Mouse (Mus musculus) limb, embryonic 14.5 days (tissue): ENCODE measurements at regions not wholly inside any gene's neighbourhood (a gene's known extent, or its start where the extent isn't known, plus 50 kb on each side); places are given as distances from the start of the nearest gene placed in this dataset.
A peak's percentile ranks its signal among the peaks of the same experiment; 100 is the strongest.

Experiments
- ATAC-seq: fragments of 200-750 bp; cut with Nextera tagmentation; 2 replicates; pipeline ENCODE4 v1.8.0; 2017; ENCODE audit warnings: low read depth, moderate number of reproducible peaks, moderate TSS enrichment; ENCODE audit not compliant: low FRiP score
- DNase-seq: peaks from one replicate; pipeline ENCODE4 v3.0.0-alpha.2; 2015; ENCODE audit warnings: low spot score
- H3K27ac ChIP-seq: fragments of 300-500 bp; sonication (generic); replicated peaks from 2 replicates; pipeline ENCODE4 v1.5.1; 2014; ENCODE audit warnings: low read depth, mild to moderate bottlenecking, low read length, moderate library complexity, mixed read lengths
- H3K27me3 ChIP-seq: fragments of 300-500 bp; sonication (generic); 2 replicates; pipeline ENCODE4 v1.6.1; 2014; ENCODE audit warnings: low read length, mixed read lengths; ENCODE audit not compliant: control insufficient read depth, insufficient read depth
- H3K36me3 ChIP-seq: fragments of 300-500 bp; sonication (generic); 2 replicates; pipeline ENCODE4 v1.6.1; 2014; ENCODE audit warnings: mild to moderate bottlenecking, low read length, moderate library complexity, mixed read lengths; ENCODE audit not compliant: control insufficient read depth, insufficient read depth
- H3K4me1 ChIP-seq: fragments of 300-500 bp; sonication (generic); 2 replicates; pipeline ENCODE4 v1.6.1; 2014; ENCODE audit warnings: antibody characterized with exemption, low read length, mixed read lengths; ENCODE audit not compliant: control insufficient read depth, insufficient read depth
- H3K4me2 ChIP-seq: fragments of 300-500 bp; sonication (generic); replicated peaks from 2 replicates; pipeline ENCODE4 v1.6.1; 2014; ENCODE audit warnings: low read depth, mild to moderate bottlenecking, low read length, moderate library complexity; ENCODE audit not compliant: severe bottlenecking
- H3K4me3 ChIP-seq: fragments of 300-500 bp; sonication (generic); replicated peaks from 2 replicates; pipeline ENCODE4 v1.5.1; 2014; ENCODE audit warnings: low read length
- H3K9ac ChIP-seq: fragments of 300-500 bp; sonication (generic); 2 replicates; pipeline ENCODE4 v1.6.1; 2014; ENCODE audit warnings: mild to moderate bottlenecking, low read depth, low read length, moderate library complexity; ENCODE audit not compliant: severe bottlenecking
- H3K9me3 ChIP-seq: fragments of 300-500 bp; sonication (generic); 2 replicates; pipeline ENCODE4 v1.6.1; 2016; ENCODE audit warnings: low read length; ENCODE audit not compliant: control insufficient read depth
- POLR2A ChIP-seq: fragments of 200-500 bp; IDR thresholded peaks from 2 replicates; pipeline ENCODE4 v1.8.0; 2012; ENCODE audit warnings: inconsistent platforms, mild to moderate bottlenecking, moderate library complexity, borderline replicate concordance; ENCODE audit not compliant: insufficient read depth, insufficient read length; ENCODE audit errors: extremely low read depth
- WGBS: fragments of 180-500 bp; shearing (Covaris S2); extraction: QIAGEN DNeasy Blood & Tissue Kit; methylation state at CpG from one replicate; pipeline ENCODE4 v1.1.7; 2014; 5-methylcytosine and 5-hydroxymethylcytosine counted together

DNA sequence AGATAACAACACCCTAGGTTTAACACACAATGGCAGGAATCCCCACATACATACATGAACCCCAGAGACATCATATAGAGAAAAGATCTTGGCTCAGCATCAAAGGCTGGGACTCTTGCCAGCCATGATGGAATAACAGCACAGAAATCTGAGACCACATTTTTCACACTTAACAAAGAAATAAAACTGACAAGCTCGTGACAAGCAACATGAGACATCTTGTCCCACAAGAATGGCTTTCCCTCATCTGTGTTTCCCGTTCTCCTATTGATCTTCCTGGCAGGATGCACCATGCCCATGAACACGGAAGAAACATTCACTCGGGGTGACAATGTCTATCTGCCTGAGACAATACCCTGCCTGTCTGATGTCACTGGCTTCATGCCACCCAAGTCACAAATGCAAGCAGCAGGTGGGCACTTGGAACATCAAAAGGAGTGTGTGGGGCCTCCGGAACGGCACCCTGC is 235.0 kb upstream of the Pabpc6 start:
- Histone ChIP-seq H3K4me2 (no peak overlapping the region), H3K27ac (no peak overlapping the region), H3K36me3 (no peaks in the 10 kb centered on the region), H3K9me3 (no peaks in the 10 kb centered on the region), H3K9ac (no peak overlapping the region), H3K27me3 (no peaks in the 10 kb centered on the region), H3K4me3 (no peak overlapping the region), H3K4me1 (peaks cover 28% of the 10 kb centered on the region)
- 27% methylated on average over 6 of the region's 6 CpGs for WGBS
- TF ChIP-seq POLR2A: no peak
- DNase-seq (peak; percentile 72), ATAC-seq (peak; percentile 41; the same call in 1 of the 2 replicates)

DNA sequence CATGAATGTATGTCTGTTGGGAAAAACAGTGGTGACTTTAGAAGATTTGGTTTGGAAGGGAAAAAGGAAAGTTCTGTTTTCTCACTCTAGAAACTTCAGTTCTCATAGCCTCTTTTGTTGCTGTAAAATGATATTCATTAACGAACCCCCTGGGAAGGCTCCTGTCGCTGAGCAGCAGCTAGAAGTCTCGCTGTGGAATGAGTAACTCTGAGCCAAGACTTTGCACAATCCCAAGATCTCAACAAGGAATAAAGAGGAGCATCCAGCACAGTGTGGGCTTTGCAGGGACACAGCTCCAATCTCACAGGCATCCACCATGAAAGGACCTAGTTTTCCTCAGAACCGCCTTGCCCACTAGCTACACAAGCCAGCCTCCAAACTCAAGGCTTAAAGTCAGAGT is 233.8 kb upstream of the Pabpc6 start:
- H3K4me3 ChIP-seq: no peak overlapping the region
- peaks cover 28% of the 10 kb centered on the region for H3K4me1 ChIP-seq
- no peak overlapping the region for H3K4me2 ChIP-seq
- no peak for TF ChIP-seq POLR2A
- H3K9me3 ChIP-seq: no peaks in the 10 kb centered on the region
- H3K9ac ChIP-seq: no peak overlapping the region
- H3K36me3 ChIP-seq: no peaks in the 10 kb centered on the region
- H3K27me3 ChIP-seq: no peaks in the 10 kb centered on the region
- ATAC-seq: no peak
- no peak for DNase-seq
- WGBS: 45% methylated on average over 4 of the region's 4 CpGs
- no peak overlapping the region for H3K27ac ChIP-seq

DNA sequence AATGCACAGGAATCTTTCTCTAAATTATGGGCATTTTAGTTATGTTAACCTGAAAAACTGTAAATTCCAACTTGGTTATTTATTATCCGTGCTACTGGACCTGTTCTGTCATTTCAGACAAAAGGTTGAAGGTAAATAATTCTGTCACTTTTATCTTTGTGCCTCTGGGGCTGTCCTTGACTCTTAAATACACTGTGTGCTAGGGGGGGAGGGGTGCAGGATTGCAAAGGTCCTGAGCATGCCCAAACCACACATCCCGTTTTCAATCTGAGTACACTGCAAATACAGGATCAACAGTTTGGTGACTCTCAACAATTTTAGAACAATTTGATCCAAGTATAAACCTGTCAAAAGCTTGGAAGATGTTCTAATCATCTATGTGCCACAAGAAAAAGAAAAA is 227.4 kb upstream of the Pabpc6 start:
- Histone ChIP-seq H3K27me3 (no peaks in the 10 kb centered on the region), H3K9ac (no peak overlapping the region), H3K36me3 (no peaks in the 10 kb centered on the region), H3K9me3 (no peaks in the 10 kb centered on the region), H3K4me1 (peaks cover 18% of the 10 kb centered on the region), H3K27ac (no peak overlapping the region), H3K4me3 (no peak overlapping the region), H3K4me2 (no peak overlapping the region)
- no peak for TF ChIP-seq POLR2A
- 52% methylated on average over 2 of the region's 2 CpGs for WGBS
- no peak for ATAC-seq
- no peak for DNase-seq

DNA sequence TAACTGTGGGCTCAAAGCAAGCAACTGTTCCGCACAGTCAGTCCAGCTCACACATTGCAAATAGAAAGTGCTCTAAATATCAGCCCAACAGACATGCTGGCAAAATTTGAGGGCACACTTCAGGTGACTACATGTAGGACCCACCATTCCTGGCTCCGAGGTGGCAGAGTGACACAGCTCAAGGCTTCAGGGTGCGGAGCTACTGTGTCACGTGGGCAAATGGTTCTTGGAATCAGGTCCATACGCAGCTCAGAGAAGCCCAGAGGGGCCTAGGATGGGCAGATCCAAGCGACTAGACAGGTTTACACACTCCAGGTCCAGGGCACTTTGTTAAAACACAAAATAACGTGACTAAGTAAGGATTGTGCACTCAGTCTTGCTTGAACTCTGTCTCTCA is 226.2 kb upstream of the Pabpc6 start:
- Histone ChIP-seq H3K4me2 (no peak overlapping the region), H3K9ac (no peak overlapping the region), H3K4me3 (no peak overlapping the region), H3K9me3 (no peaks in the 10 kb centered on the region), H3K27me3 (no peaks in the 10 kb centered on the region), H3K4me1 (peaks cover 18% of the 10 kb centered on the region), H3K36me3 (no peaks in the 10 kb centered on the region), H3K27ac (no peak overlapping the region)
- WGBS: 54% methylated on average over 7 of the region's 7 CpGs
- no peak for DNase-seq
- TF ChIP-seq POLR2A: no peak
- ATAC-seq: peak; percentile 2; the same call in 1 of the 2 replicates

DNA sequence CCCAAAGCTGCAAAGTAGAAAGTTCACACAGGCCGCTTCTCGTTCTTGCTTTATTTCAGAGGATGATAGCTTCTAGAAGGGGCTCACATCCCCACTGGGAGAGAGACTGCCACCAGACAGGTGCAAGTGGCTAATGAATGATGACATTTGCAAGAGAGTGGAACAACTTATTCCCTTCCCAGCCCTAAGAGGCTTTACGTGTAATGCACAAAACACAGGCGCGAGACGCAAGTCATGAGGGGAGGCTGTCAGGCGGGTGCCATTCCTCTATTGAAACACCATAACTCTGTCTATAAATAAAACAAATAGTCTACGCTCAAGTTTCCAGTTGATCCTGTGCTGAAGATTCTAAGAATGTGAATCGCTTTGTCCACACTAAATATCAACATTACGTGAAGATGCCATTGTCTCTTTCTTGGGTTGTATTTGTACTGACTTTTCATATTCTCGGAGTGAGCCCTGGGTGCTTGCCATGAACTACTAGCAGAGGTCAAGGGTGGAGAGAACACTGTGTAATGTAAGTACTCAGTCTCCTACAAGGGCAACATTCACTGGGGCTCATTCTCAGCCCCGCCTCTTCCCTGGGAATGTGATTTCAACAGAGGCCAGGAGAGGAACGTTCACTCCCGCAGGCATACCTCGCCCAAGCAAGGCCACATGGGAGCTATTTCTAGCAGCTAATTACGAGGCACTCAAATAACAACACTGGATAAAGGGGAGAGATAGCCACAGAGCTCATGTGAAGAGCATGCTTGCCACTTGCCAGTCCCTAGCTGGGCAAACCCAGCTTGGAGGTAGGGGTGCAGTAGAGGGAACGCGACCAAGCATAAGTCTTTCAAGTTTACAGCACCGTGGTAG is 225.5 kb upstream of the Pabpc6 start:
- WGBS: 55% methylated on average over 19 of the region's 19 CpGs
- Histone ChIP-seq H3K9me3 (no peaks in the 10 kb centered on the region), H3K36me3 (no peaks in the 10 kb centered on the region), H3K27me3 (no peaks in the 10 kb centered on the region), H3K27ac (no peak overlapping the region; the same call in 1 of the 2 replicates), H3K9ac (no peak overlapping the region), H3K4me1 (peaks cover 18% of the 10 kb centered on the region), H3K4me2 (no peak overlapping the region), H3K4me3 (no peak overlapping the region)
- peak; percentile 86 for ATAC-seq
- TF ChIP-seq POLR2A: no peak
- DNase-seq: peak; percentile 58
